Mouse (Mus musculus) embryonic facial prominence, embryonic 12.5 days (tissue): ENCODE results near the gene Orc1. TPM values are rescaled to one million over a fixed set of nuclear protein-coding genes. Genes with fewer than 3 reads are reported as not detected.

Experiments used
- ATAC-seq: fragments of 200-750 bp; cut with Nextera tagmentation; 2 replicates; pipeline ENCODE4 v1.8.0; 2017; ENCODE audit not compliant: insufficient number of reproducible peaks, insufficient read depth, low FRiP score, low TSS enrichment
- H3K27ac ChIP-seq: fragments of 300-500 bp; sonication (generic); 2 replicates; pipeline ENCODE4 v1.5.1; 2016; ENCODE audit warnings: mild to moderate bottlenecking
- H3K27me3 ChIP-seq: fragments of 300-500 bp; sonication (generic); 2 replicates; pipeline ENCODE4 v1.6.1; 2016; ENCODE audit warnings: mild to moderate bottlenecking, moderate library complexity
- H3K36me3 ChIP-seq: fragments of 300-500 bp; sonication (generic); 2 replicates; pipeline ENCODE4 v1.6.1; 2016; ENCODE audit warnings: mild to moderate bottlenecking
- H3K4me1 ChIP-seq: fragments of 300-500 bp; sonication (generic); 2 replicates; pipeline ENCODE4 v1.6.1; 2016
- H3K4me2 ChIP-seq: fragments of 300-500 bp; sonication (generic); replicated peaks from 2 replicates; pipeline ENCODE4 v1.6.1; 2016; ENCODE audit warnings: mild to moderate bottlenecking, moderate library complexity
- H3K4me3 ChIP-seq: fragments of 300-500 bp; sonication (generic); 2 replicates; pipeline ENCODE4 v1.5.1; 2016; ENCODE audit warnings: mild to moderate bottlenecking
- H3K9ac ChIP-seq: fragments of 300-500 bp; sonication (generic); 2 replicates; pipeline ENCODE4 v1.6.1; 2016; ENCODE audit warnings: mild to moderate bottlenecking, moderate library complexity
- H3K9me3 ChIP-seq: fragments of 300-500 bp; sonication (generic); 2 replicates; pipeline ENCODE4 v1.6.1; 2016; ENCODE audit warnings: mild to moderate bottlenecking, moderate library complexity
- WGBS: fragments of 180-500 bp; shearing (Covaris S2); methylation state at CpG from one replicate; pipeline ENCODE4 v1.1.7; 2016; 5-methylcytosine and 5-hydroxymethylcytosine counted together
- polyA plus RNA-seq: library from polyadenylated mRNA; unstranded; fragments of >200 nt; fragmentation: Nextera tagmentation; extraction: Ambion mirVana; gene quantifications from 2 replicates; pipeline ENCODE4 v1.2.1, GENCODE M21; 2016

Orc1 gene
- polyA plus RNA-seq, 1 experiment from 2014 or later: 17.0 TPM

DNA sequence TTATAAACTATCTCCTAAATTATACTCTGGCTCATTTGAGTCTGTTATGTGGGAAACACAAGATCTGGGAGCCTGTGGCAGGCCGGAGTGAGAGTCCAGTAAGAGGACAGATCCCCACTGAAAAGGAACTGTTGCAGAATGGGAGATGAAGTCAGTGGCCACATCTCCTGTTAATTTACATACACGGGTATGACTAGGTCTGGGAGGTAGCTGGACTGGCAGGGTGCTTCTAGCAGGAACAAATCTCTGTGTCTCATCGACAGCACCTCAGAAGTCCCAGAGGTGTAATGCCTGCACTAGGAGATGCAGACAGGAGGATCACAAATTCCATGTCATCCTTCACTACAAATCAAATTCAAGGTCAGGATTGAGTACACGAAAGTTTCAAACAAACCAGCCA is 39.4 kb downstream of the Orc1 start:
- peak overlapping the region; percentile 59; the same call in 1 of the 2 replicates for H3K4me3 ChIP-seq
- WGBS: 58% methylated on average over 4 of the region's 4 CpGs
- peaks cover 13% of the 10 kb centered on the region for H3K4me1 ChIP-seq
- no peaks in the 10 kb centered on the region for H3K9me3 ChIP-seq
- H3K27ac ChIP-seq: peak overlapping the region; percentile 83; the same call in 1 of the 2 replicates
- ATAC-seq: no peak
- 0 out of 2 replicates have a peak, but pooled peaks cover 5% of the 10 kb centered on the region for H3K36me3 ChIP-seq
- H3K27me3 ChIP-seq: no peaks in the 10 kb centered on the region
- peak overlapping the region; percentile 66 for H3K4me2 ChIP-seq
- peak overlapping the region; percentile 78 for H3K9ac ChIP-seq

GRCm38 (mm10) chr4:108619165-108619564 is 39.9 kb downstream of the Orc1 start:
- peak; percentile 63 for ATAC-seq
- 2% methylated on average over 10 of the region's 10 CpGs for WGBS

DNA sequence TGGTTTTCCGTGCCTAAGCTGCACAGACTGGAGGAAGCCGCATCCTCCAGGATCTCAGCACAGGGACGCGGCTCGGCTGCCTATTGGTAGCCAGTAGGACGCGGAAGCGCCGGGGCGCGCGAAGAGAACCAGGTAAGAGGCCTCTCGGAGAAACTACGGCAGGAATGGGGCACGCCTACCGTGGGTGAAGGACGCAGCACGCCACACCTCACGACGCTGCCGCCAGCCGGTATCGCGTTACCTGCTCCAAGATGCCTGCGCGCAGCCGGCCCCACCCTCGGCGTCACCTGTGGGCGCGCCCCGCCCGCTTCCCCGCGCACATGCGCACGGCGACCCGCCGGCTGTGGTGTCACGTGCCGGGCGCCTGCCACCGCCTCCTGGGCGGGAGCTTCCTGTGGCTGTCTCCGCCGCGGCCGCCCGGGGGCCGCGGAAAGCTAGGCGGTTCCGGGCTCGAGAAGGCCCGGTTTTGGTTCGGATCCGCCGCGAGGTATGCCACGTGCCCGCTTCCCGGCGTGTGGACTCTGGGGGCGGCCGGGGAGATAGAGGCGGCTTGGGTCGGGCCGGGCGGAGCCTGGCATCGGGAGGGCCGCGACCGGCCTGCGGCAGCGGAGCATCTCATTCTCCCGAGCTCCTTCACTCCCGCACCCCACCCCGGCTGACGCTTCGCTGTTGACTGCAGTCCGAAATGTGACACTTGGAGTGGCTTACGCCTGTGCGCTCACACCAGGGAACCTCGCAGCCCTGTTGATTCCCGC is 40.5 kb downstream of the Orc1 start, which contains the start of gene Cc2d1b:
TSS of gene Cc2d1b (plus strand) at position 354 of the 755 bp plus-strand sequence.
- peaks cover 13% of the 10 kb centered on the region for H3K36me3 ChIP-seq
- under 1% methylated on average over 83 of the region's 86 CpGs for WGBS
- H3K27ac ChIP-seq: peak within 1 kb of the TSS; percentile 83
- H3K4me1 ChIP-seq: peaks cover 13% of the 10 kb centered on the region
- no peaks in the 10 kb centered on the region for H3K27me3 ChIP-seq
- H3K9me3 ChIP-seq: no peaks in the 10 kb centered on the region
- peak within 1 kb of the TSS; percentile 66 for H3K4me2 ChIP-seq
- ATAC-seq: peak; percentile 85
- H3K9ac ChIP-seq: peak within 1 kb of the TSS; percentile 78
- peak within 1 kb of the TSS; percentile 59 for H3K4me3 ChIP-seq

More at GRCm38 (mm10) chr4:108619165-108619564, 39.9 kb downstream of the Orc1 start:
- peak overlapping the region; percentile 83 for H3K27ac ChIP-seq
- H3K4me1 ChIP-seq: peaks cover 13% of the 10 kb centered on the region
- no peaks in the 10 kb centered on the region for H3K27me3 ChIP-seq
- H3K4me2 ChIP-seq: peak overlapping the region; percentile 66
- H3K9me3 ChIP-seq: no peaks in the 10 kb centered on the region
- H3K36me3 ChIP-seq: peaks cover 8% of the 10 kb centered on the region; the same call in 1 of the 2 replicates
- peak overlapping the region; percentile 78 for H3K9ac ChIP-seq
- H3K4me3 ChIP-seq: peak overlapping the region; percentile 59

DNA sequence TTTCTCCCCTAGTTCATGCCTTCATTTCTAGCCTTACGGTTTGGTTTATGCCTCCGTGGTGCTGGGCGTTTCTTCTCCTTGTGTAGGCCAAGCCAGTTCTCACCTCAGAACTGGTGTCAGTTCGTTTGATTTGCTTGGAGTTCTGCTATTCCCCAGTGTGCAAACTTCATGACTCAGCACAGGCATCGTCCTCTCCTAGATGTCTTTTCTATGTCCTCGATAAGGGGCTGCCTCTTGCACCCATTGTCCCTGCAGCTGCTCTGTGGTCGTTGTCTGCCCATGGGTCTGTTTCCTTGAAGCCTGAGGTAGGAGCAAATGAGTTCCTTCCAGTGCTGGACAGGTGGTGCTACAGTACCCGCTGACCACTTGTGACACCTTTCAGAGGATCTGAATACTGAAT is 41.3 kb downstream of the Orc1 start:
- Histone ChIP-seq H3K27me3 (no peaks in the 10 kb centered on the region), H3K9me3 (no peaks in the 10 kb centered on the region), H3K9ac (peak overlapping the region; percentile 78)

DNA sequence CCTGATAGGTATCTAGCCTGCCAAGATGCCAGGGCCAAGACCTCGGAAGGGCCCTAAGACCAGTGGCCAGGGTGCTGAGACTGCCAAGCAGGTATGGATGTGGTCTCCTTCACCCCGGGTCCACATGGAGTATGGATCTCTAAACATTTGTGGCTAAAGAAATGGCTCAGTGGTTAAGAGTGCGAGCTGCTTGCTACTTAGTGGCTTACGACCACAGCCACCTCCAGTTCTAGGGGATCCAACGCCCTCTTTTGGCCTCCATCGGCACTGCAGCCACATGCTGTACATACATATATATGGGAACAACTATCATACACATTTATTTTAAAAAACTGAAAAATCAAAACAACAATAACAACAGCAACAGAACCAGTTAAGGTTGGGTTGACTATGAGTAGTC is 42.3 kb downstream of the Orc1 start:
- WGBS: 98% methylated on average over 6 of the region's 6 CpGs
- H3K4me3 ChIP-seq: no peak overlapping the region
- no peaks in the 10 kb centered on the region for H3K27me3 ChIP-seq
- no peak overlapping the region for H3K27ac ChIP-seq
- ATAC-seq: no peak
- H3K36me3 ChIP-seq: peaks cover 29% of the 10 kb centered on the region
- no peak overlapping the region for H3K9ac ChIP-seq
- peaks cover 13% of the 10 kb centered on the region for H3K4me1 ChIP-seq
- no peaks in the 10 kb centered on the region for H3K9me3 ChIP-seq
- no peak overlapping the region for H3K4me2 ChIP-seq

More for the DNA sequence above, 41.3 kb downstream of the Orc1 start:
- peaks cover 13% of the 10 kb centered on the region for H3K4me1 ChIP-seq
- ATAC-seq: no peak
- H3K4me2 ChIP-seq: peak overlapping the region; percentile 66
- 24% methylated on average over 8 of the region's 8 CpGs for WGBS
- H3K36me3 ChIP-seq: peaks cover 21% of the 10 kb centered on the region
- H3K27ac ChIP-seq: peak overlapping the region; percentile 83; the same call in 1 of the 2 replicates
- peak overlapping the region; percentile 59 for H3K4me3 ChIP-seq

- Histone ChIP-seq H3K9ac (no peak overlapping the region), H3K4me1 (no peaks in the 10 kb centered on the region), H3K4me3 (no peak overlapping the region), H3K27ac (no peak overlapping the region), H3K27me3 (no peaks in the 10 kb centered on the region), H3K4me2 (no peak overlapping the region), H3K9me3 (no peaks in the 10 kb centered on the region), H3K36me3 (peaks cover 78% of the 10 kb centered on the region)
- WGBS: 91% methylated on average over 5 of the region's 5 CpGs
- ATAC-seq: no peak
These were observed 47.8 kb downstream of the Orc1 start for GRCm38 (mm10) chr4:108627066-108627465.

GRCm38 (mm10) chr4:108629363-108629880 is 50.2 kb downstream of the Orc1 start:
- no peak overlapping the region for H3K4me3 ChIP-seq
- H3K9ac ChIP-seq: no peak overlapping the region
- H3K4me1 ChIP-seq: no peaks in the 10 kb centered on the region
- no peaks in the 10 kb centered on the region for H3K27me3 ChIP-seq
- H3K9me3 ChIP-seq: no peaks in the 10 kb centered on the region
- WGBS: 91% methylated on average over 7 of the region's 7 CpGs
- H3K4me2 ChIP-seq: no peak overlapping the region
- no peak overlapping the region for H3K27ac ChIP-seq
- no peak for ATAC-seq
- H3K36me3 ChIP-seq: peaks cover 91% of the 10 kb centered on the region

GRCm38 (mm10) chr4:108630096-108630495 is 50.9 kb downstream of the Orc1 start:
- peaks cover 91% of the 10 kb centered on the region for H3K36me3 ChIP-seq
- no peaks in the 10 kb centered on the region for H3K4me1 ChIP-seq
- no peaks in the 10 kb centered on the region for H3K27me3 ChIP-seq
- no peak overlapping the region for H3K4me2 ChIP-seq
- H3K27ac ChIP-seq: no peak overlapping the region
- ATAC-seq: no peak
- WGBS: 96% methylated on average over 9 of the region's 9 CpGs
- no peaks in the 10 kb centered on the region for H3K9me3 ChIP-seq
- no peak overlapping the region for H3K9ac ChIP-seq
- H3K4me3 ChIP-seq: no peak overlapping the region

DNA sequence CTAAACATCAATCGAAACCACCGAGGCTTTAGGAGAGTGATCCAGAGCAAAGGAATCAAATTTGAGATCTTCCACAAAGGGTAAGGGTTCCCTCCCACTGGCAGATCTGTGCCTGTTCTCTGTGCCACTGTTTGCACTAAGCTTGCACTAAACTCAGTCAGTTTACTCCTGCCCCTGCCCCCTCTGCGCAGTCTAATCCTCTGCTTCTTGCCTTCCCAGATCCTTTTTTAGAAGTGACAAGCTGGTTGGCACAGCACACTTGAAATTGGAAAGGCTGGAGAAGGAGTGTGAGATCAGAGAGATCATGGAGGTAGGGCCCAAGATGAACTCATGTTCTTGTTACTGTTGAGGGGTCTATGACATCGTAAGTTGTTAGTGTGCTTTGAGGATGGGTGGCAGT is 52.4 kb downstream of the Orc1 start:
- 97% methylated on average over 4 of the region's 4 CpGs for WGBS
- no peaks in the 10 kb centered on the region for H3K27me3 ChIP-seq
- H3K4me1 ChIP-seq: no peaks in the 10 kb centered on the region
- no peak overlapping the region for H3K27ac ChIP-seq
- peaks cover 91% of the 10 kb centered on the region for H3K36me3 ChIP-seq
- no peak overlapping the region for H3K9ac ChIP-seq
- H3K4me2 ChIP-seq: no peak overlapping the region
- no peaks in the 10 kb centered on the region for H3K9me3 ChIP-seq
- no peak overlapping the region for H3K4me3 ChIP-seq
- no peak for ATAC-seq

- H3K27ac ChIP-seq: no peak overlapping the region
- no peak overlapping the region for H3K4me3 ChIP-seq
- H3K9me3 ChIP-seq: no peaks in the 10 kb centered on the region
- no peak overlapping the region for H3K9ac ChIP-seq
- H3K4me2 ChIP-seq: no peak overlapping the region
- H3K4me1 ChIP-seq: no peaks in the 10 kb centered on the region
- no peaks in the 10 kb centered on the region for H3K27me3 ChIP-seq
- H3K36me3 ChIP-seq: peaks cover 80% of the 10 kb centered on the region
- no peak for ATAC-seq
- 86% methylated on average over 12 of the region's 12 CpGs for WGBS
These were observed 54.5 kb downstream of the Orc1 start for GRCm38 (mm10) chr4:108633703-108634102.

DNA sequence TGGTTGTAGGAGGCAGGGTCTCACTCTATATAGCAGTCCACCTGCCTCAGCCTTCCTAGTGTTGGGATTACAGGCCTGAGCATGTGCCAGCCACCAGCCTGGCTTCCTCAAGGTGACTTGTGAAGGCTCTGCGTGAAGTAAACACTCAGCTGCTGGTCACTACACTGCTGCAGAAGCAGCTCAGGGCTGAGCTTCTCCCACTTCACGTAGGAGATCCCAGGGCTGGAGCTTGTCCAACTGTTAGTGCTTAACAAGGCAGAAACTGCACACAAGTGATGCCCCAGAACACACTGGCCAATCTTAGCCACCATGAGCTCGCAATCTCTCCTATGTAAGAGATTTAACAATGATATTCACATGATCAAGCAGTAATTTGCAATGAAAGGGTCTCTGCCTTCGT is 55.5 kb downstream of the Orc1 start:
- H3K27me3 ChIP-seq: no peaks in the 10 kb centered on the region
- H3K9ac ChIP-seq: no peak overlapping the region
- H3K4me3 ChIP-seq: no peak overlapping the region
- no peaks in the 10 kb centered on the region for H3K9me3 ChIP-seq
- H3K4me1 ChIP-seq: no peaks in the 10 kb centered on the region
- H3K27ac ChIP-seq: no peak overlapping the region
- no peak for ATAC-seq
- H3K4me2 ChIP-seq: no peak overlapping the region
- WGBS: 72% methylated on average over 4 of the region's 4 CpGs
- peaks cover 76% of the 10 kb centered on the region for H3K36me3 ChIP-seq

DNA sequence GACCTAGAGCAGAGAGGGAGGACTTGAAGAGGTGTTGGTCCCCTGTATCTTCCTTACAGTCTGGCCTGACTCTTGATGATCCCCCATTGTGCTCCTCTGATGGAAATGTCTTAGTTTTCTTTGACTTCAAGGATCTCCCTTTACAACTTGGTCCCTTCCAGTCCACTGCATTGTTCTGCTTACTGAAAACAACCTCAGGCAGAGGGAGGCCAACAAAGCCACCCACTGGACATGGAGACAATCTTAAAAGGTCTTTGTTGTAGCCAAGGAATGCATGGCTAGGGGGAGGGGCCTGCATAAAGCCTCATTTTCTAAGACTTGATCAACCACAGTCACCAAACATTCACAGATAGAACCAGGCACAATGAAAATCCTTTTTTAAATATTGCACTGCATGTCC is 55.9 kb downstream of the Orc1 start:
- H3K4me2 ChIP-seq: no peak overlapping the region
- H3K27ac ChIP-seq: no peak overlapping the region
- H3K9ac ChIP-seq: no peak overlapping the region
- H3K4me1 ChIP-seq: no peaks in the 10 kb centered on the region
- H3K36me3 ChIP-seq: peaks cover 72% of the 10 kb centered on the region
- H3K4me3 ChIP-seq: no peak overlapping the region
- no peaks in the 10 kb centered on the region for H3K9me3 ChIP-seq
- no peaks in the 10 kb centered on the region for H3K27me3 ChIP-seq
- ATAC-seq: no peak
